Mouse (Mus musculus) heart, adult 2 months (tissue): Measurements from ENCODE around the gene Hesx1.

Source experiments
- CTCF ChIP-seq: fragments of 200-600 bp; IDR thresholded peaks from 2 replicates; pipeline ENCODE4 v1.8.1; 2022; ENCODE audit warnings: antibody characterized with exemption, mild to moderate bottlenecking, moderate library complexity
- EP300 ChIP-seq: fragments of 200-500 bp; IDR thresholded peaks from 2 replicates; pipeline ENCODE4 v1.6.1; 2011; ENCODE audit warnings: low read depth, low read length, control low read depth; ENCODE audit not compliant: insufficient read depth
- POLR2A ChIP-seq: fragments of 200-500 bp; IDR thresholded peaks from 2 replicates; pipeline ENCODE4 v1.6.1; 2011; ENCODE audit warnings: mild to moderate bottlenecking, low read depth, low read length, control low read depth; ENCODE audit not compliant: insufficient read depth

GRCm38 (mm10) chr14:27004906-27005305 lies 10.7 kb downstream of the Hesx1 start:
- TF ChIP-seq CTCF (no peak), EP300 (no peak), POLR2A (no peak)
